Mouse (Mus musculus) myocyte (in vitro differentiated cells): ENCODE measurements around the gene 9230112D13Rik.

ENCODE experiments used
- MYOD1 ChIP-seq, 3 experiments: IDR thresholded peaks; one replicate each; pipeline ENCODE4 v1.6.1; 2011; ENCODE audit warnings: control low read depth in 2 of 3, low read depth in 2 of 3, mild to moderate bottlenecking in 2 of 3, moderate library complexity in 1 of 3; ENCODE audit not compliant: insufficient read length in 2 of 3, control insufficient read depth in 1 of 3
- POLR2A ChIP-seq: IDR thresholded peaks from one replicate; pipeline ENCODE4 v1.6.1; 2011; ENCODE audit warnings: low read depth, mild to moderate bottlenecking, control low read depth, moderate library complexity; ENCODE audit not compliant: insufficient read length
- TCF12 ChIP-seq: IDR thresholded peaks from one replicate; pipeline ENCODE4 v1.6.1; 2011; ENCODE audit warnings: mild to moderate bottlenecking, control low read depth; ENCODE audit not compliant: poor library complexity, insufficient read depth, severe bottlenecking

- TF ChIP-seq MYOD1 (IDR thresholded peaks at IDR 0.05; ENCODE audit: control insufficient read depth in 1 of 3, insufficient read length in 2 of 3, low read depth in 2 of 3) (no peak), POLR2A (no peak), TCF12 (no peak)
These were observed 13.3 kb upstream of the 9230112D13Rik start for GRCm38 (mm10) chr14:34535883-34536282.
